Mouse (Mus musculus): ENCODE data around the gene Cep295nl.

- TF ChIP-seq CEBPB (IDR thresholded peaks at IDR 0.05; ENCODE audit: insufficient read depth, poor library complexity, severe bottlenecking): no peak
- TF ChIP-seq MYOD1 (IDR thresholded peaks at IDR 0.05; ENCODE audit: control insufficient read depth in 1 of 3, insufficient read length in 2 of 3, low read depth in 2 of 3): no peak
- TF ChIP-seq MAX (IDR thresholded peaks at IDR 0.05; ENCODE audit: low read depth): no peak
Observed at GRCm38 (mm10) chr11:118330777-118331176, 11.5 kb downstream of the Cep295nl start.

All from myocyte (in vitro differentiated cells).